Mouse (Mus musculus): ENCODE measurements around the gene Rpgrip1l.

DNA sequence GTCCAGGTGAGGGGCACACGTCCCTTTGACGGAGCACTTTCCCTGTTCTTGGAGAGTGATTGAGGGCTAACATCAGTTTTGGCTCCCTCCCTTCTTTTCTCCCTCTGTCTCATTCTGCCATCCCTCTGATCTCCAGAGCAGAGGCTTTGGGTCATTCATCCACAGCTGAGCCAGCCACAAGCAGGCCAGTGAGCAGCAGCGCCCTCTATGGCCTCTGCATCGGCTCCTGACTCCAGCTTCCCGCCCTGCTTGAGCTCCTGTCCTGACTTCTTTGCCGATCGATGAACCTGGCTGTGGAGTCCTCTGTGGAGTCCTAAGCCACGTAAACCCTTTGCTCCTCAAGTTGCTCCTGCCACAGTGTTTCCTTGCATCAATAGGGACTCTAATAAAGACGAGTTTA lies 11.2 kb upstream of the Rpgrip1l start:
- TF ChIP-seq POLR2A (IDR thresholded peaks at IDR 0.05; ENCODE audit: low read depth, low read length) (no peak), CTCF (IDR thresholded peaks at IDR 0.05; ENCODE audit: borderline replicate concordance, insufficient read depth, low read length) (no peak)

Measured in embryonic fibroblast, embryonic 13.5 days (primary cell).